Comparison of ENCODE assay signal across 10 mouse cellular contexts in genomic region chr4:100990996-100991395, GRCm38 (mm10). TPM values are rescaled to one million over a fixed set of nuclear protein-coding genes. Genes with fewer than 3 reads are reported as not detected.
DNase-seq lines count a peak whose midpoint lies in the region; ATAC-seq and TF ChIP-seq lines count a peak whose summit lies in the region.
"Had no signal": no experiment of that assay in that cellular context is flagged by ENCODE, and none has a peak within 500 bp of the region (broad histone marks: within the 10 kb centered on the region; RNA-seq: fewer than 3 reads in every experiment).

No protein-coding gene starts in this region.

- 42% methylated on average over 4 of the region's 4 CpGs for WGBS in hindbrain, embryonic 11.5 days

- intact Hi-C loops in gastrocnemius, adult 2 months (cut with DNase I): no loop called here

- H3K27ac ChIP-seq in gastrocnemius, adult 2 months: no peak overlapping the region
- peak overlapping the region; percentile 54 for H3K27ac ChIP-seq in hindbrain, embryonic 11.5 days (ENCODE audit: low read depth, low read length)
- H3K27ac ChIP-seq: lung, embryonic 15.5 days had no signal

- H3K4me1 ChIP-seq in hindbrain, embryonic 11.5 days (replicated peaks; ENCODE audit: control insufficient read depth, insufficient read depth, low read length): peaks cover 2% of the 10 kb centered on the region; the same call in 1 of the 2 replicates
- H3K4me1 ChIP-seq: lung, embryonic 15.5 days had no signal

- no peaks in the 10 kb centered on the region for H3K27me3 ChIP-seq in hindbrain, embryonic 11.5 days (ENCODE audit: control insufficient read depth, insufficient read depth, low read length)
- H3K27me3 ChIP-seq: lung, embryonic 15.5 days had no signal

- no peak for TF ChIP-seq CTCF in gastrocnemius, adult 2 months (IDR thresholded peaks at IDR 0.05)

- ATAC-seq in hindbrain, embryonic 11.5 days (ENCODE audit: low FRiP score): peak; percentile 31; the same call in 1 of the 2 replicates
- ATAC-seq: inflammation-experienced regulatory T-cells, adult 6 months had no signal

- H3K4me2 ChIP-seq in hindbrain, embryonic 11.5 days (replicated peaks; ENCODE audit: low read depth, low read length): no peak overlapping the region
- H3K4me2 ChIP-seq: lung, embryonic 15.5 days had no signal

- no peaks in the 10 kb centered on the region for H3K9me3 ChIP-seq in hindbrain, embryonic 11.5 days (ENCODE audit: control insufficient read depth, low read length)
- H3K9me3 ChIP-seq: lung, embryonic 15.5 days had no signal

- peaks cover 11% of the 10 kb centered on the region; the same call in 1 of the 2 replicates for H3K36me3 ChIP-seq in hindbrain, embryonic 11.5 days (ENCODE audit: control insufficient read depth, insufficient read depth, low read length)

- H3K4me3 ChIP-seq in gastrocnemius, adult 2 months: no peak overlapping the region
- no peak overlapping the region for H3K4me3 ChIP-seq in hindbrain, embryonic 11.5 days (ENCODE audit: low read depth, low read length)
- H3K4me3 ChIP-seq: lung, embryonic 15.5 days had no signal

- DNase-seq in gastrocnemius, adult 2 months: peak; percentile 35
- no peak for DNase-seq in gastrocnemius, adult 8-10 months (ENCODE audit: low spot score in 2 of 2)
- DNase-seq in adipocyte (ENCODE audit: low spot score): peak; percentile 61
- no peak for DNase-seq in hindbrain, embryonic 11.5 days (ENCODE audit: low spot score)
- peak; percentile 47 to 71 for DNase-seq in kidney, postnatal 4 days
- DNase-seq in thymus, postnatal 0 days (ENCODE audit: low spot score): no peak
- no peak for DNase-seq in layer of hippocampus, adult 11-12 months (ENCODE audit: low spot score)
- no peak for DNase-seq in right cerebral cortex, postnatal 25 days

- H3K9ac ChIP-seq in hindbrain, embryonic 11.5 days (ENCODE audit: low read depth, low read length): no peak overlapping the region
- H3K9ac ChIP-seq: lung, embryonic 15.5 days had no signal

RNA-seq across cellular contexts. Expression of gene Gm10577, which starts 29.5 kb away (rescaled TPM):
- total RNA-seq in gastrocnemius, adult 2 months (2021): not detected
- total RNA-seq in gastrocnemius, adult 8-10 months (2022): not detected
- polyA plus RNA-seq in hindbrain, embryonic 11.5 days (2014; fragmentation: Nextera tagmentation; extraction: Ambion mirVana): not detected in 2 replicates
- polyA plus RNA-seq in thymus, postnatal 0 days (2015; fragmentation: Nextera tagmentation; extraction: Ambion mirVana): not detected in 2 replicates
- polyA plus RNA-seq: inflammation-experienced regulatory T-cells, adult 6 months; lung, embryonic 15.5 days had no signal

Comparison
In these comparisons a context has a peak if more than half of its experiments do, and no peak if none do; other contexts are left out.
1. DNase-seq: peak in gastrocnemius, adult 2 months (single experiment), adipocyte (single experiment) and kidney, postnatal 4 days (2 of 2); none in gastrocnemius, adult 8-10 months (0 of 2), hindbrain, embryonic 11.5 days (single experiment), thymus, postnatal 0 days (single experiment), layer of hippocampus, adult 11-12 months (single experiment) and right cerebral cortex, postnatal 25 days (single experiment).